Mouse (Mus musculus) heart, postnatal 14 days (tissue): ENCODE results near the gene Aldh4a1. TPM values are rescaled to one million over a fixed set of nuclear protein-coding genes. Genes with fewer than 3 reads are reported as not detected.
A peak's percentile ranks its signal among the peaks of the same experiment; 100 is the strongest.

Source experiments
- DNase-seq, 2 experiments: peaks; one replicate each; pipeline ENCODE4 v3.0.0; 2021 to 2022
- intact Hi-C: fragments of 180-260 bp; cut with DNase I; formaldehyde crosslinking; loops from one replicate; pipeline ENCODE4 v1.15.1; 2025
- total RNA-seq, 2 experiments: library from RNA; stranded (reverse); gene quantifications; 2 replicates each; pipeline ENCODE4 v1.2.3; 2021

The Aldh4a1 gene
- total RNA-seq, 2 experiments from 2014 or later = 28.4 to 31.5 TPM

DNA sequence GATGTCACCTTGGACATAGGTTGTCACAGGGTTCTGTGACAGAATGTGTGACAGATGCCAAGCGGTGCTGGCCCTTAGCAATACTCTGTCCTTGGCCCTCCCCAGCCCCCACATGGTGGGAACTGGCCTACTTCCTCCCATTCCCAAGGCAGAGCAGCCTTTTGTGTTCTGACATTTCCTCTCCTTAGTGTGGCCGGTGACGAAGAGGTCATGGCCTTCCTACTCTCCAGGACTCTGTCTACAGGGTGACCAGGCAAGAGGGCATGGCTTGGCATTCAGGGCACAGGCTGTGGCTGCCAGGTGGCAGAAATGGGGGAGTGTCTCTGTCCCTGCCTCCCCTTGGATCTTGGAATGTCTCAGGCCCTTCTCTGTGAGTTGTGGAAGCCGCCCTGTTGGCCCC, 35.3 kb upstream of the Aldh4a1 start:
- intact Hi-C loops = no loop called here
- DNase-seq = peak in 1 of 2 experiments; percentile 40

DNA sequence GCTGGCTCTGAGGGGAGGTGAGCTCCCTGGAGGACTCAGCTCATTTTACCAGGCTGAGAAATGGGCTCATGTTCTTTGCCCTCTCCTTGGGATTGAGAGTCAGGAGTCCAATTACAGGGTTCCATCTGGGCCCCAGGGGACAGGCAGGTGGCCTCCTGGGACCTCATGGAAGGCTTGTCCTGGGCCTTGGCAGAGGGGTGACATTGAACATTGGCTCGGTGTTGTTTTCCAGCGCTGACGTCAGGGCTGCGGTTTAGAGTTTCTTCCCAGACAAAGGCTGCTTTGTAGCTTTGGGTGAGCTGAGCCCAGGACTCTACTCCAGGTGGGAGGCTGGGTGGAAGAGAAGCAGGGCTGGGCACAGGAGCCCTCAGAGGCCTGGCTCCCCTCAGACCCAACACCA, 34.9 kb upstream of the Aldh4a1 start:
- DNase-seq = no peak
- intact Hi-C loops = no loop called here

DNA sequence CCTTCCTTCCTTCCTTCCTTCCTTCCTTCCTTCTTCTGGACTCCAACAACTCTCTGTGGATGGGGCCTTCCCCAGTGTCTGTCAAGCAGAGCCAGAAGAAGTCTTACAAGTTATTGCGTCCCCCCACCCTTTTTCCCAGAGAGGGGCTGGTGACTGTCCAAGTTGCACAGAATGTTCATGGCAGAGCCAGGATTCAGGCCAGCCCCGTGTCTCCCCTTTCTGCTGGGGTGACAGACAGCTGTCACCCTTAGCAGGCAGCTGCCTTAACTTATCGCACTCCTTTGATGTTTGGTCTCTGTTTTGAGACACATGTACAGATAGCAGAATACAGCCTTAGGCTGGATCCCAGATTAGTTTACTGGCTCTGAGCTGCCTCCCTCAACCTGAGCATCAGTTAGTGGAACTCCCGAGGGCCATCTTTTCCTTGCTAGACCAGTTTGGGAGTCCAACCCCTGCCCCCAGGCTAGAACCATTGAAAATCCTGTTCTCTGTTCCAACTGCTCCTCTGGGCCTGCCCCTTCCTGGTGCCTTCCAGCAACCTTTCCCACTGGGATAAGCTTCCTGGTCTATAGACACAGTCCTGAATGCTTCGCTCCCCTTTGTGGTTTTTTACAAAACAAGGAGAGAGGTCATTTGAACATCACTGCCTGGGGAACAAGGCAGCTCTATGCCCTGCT, 33.2 kb upstream of the Aldh4a1 start:
- intact Hi-C loops = no loop called here

DNA sequence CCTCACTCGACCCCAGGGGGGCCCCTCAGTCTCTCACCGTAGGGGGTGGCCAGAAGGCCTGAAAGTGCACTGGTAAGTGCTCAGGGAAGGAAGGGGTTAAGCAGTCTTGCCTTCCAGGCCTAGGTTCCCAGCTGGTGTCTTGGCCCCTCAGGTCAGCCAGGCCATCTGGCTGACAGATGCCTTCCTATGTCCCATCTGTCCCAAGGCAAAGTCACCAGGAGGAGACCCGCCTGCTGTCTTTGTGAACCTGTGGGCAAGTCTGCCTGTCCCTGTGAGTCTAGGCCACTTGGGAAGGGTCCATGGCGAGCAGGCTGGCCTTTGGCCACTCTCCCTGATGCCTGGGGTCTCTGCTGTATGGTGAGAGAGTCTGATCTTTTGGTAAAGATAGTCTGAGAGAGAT, 32.2 kb upstream of the Aldh4a1 start:
- intact Hi-C loops = no loop called here
- no peak for DNase-seq

More for the DNA sequence above, 33.2 kb upstream of the Aldh4a1 start:
- DNase-seq = no peak

DNA sequence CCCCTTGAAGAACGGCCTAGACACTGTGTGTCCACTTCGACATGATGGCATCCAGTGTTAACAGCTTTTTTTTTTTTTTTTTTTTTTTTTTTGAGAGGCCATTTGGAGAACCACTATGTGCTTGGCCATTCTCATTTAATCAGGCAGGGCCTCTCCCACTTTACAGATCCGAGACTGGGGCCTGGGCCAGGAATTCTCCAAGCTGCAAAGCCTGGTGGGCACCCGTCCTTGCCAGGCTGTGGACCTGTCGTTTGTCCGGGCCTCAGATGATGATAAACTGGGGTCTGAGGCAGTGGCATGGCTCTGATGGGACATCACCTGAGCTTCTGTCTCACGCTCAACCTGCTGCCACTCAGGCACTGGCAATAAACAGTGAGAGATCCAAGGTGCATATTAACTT, 29.8 kb upstream of the Aldh4a1 start:
- DNase-seq = no peak
- intact Hi-C loops = no loop called here

DNA sequence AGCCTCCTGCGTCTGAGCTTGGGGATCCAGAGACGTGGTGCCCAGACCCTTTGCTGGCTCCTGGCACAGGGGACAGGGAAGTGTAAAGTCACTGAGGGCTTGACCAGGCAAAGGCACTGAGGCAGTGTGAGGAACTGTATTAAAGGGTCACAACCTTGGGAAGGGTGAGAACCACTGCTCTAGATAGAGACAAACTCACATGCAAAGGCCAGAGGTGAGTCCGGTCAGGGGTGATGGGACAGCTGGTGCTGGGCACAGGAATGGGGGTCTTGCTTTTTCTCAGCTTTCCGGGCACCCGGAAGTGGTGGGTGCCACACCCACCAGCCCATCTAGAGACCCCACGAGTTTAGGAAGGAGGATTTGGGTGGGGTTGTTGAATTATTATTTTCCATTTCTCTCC, 29.3 kb upstream of the Aldh4a1 start:
- intact Hi-C loops = no loop called here
- no peak for DNase-seq

DNA sequence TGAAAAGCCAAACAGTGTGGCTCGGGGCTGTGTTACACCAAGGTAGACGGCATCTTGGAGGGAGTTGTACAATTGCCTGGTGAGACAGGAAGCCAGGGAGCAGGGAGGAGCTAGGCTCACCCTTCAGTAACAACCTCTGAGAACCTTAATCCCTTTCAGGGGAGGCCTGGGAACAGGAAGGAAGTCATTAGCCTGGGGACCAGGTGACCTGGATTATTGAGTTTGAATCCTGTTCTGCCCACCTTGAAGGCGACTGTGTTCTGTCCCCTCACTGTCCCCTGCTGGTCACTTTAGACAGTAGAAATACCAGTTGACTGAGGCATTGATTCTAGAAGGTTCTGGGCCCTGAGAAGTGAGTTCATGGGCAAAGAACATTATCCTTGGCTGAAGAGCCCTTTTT, 28.6 kb upstream of the Aldh4a1 start:
- intact Hi-C loops = loop anchor here (2.0 kb wide), 1 partner anchor 17 kb away; no protein-coding TSS in a partner anchor
- no peak for DNase-seq

DNA sequence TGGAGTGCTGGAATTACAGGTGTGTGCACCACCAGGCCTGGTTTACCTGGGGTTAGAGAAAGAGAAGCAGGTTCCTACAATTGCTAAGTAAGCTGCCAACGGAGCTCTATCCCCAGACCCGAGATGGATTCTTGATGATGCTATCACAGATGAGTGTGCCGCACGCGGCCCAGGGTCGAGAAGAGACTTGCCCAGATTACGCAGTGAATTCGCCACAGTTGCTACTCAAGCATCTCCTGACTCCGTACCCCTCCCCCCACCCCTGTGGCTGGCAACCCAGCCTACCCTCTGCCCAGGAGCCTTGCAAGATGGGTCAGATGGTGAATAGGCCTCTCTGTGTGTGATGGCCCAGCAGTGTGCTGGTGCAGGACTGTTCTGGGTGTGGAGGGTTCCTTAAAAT, 26.0 kb upstream of the Aldh4a1 start:
- intact Hi-C loops = no loop called here
- DNase-seq = no peak

DNA sequence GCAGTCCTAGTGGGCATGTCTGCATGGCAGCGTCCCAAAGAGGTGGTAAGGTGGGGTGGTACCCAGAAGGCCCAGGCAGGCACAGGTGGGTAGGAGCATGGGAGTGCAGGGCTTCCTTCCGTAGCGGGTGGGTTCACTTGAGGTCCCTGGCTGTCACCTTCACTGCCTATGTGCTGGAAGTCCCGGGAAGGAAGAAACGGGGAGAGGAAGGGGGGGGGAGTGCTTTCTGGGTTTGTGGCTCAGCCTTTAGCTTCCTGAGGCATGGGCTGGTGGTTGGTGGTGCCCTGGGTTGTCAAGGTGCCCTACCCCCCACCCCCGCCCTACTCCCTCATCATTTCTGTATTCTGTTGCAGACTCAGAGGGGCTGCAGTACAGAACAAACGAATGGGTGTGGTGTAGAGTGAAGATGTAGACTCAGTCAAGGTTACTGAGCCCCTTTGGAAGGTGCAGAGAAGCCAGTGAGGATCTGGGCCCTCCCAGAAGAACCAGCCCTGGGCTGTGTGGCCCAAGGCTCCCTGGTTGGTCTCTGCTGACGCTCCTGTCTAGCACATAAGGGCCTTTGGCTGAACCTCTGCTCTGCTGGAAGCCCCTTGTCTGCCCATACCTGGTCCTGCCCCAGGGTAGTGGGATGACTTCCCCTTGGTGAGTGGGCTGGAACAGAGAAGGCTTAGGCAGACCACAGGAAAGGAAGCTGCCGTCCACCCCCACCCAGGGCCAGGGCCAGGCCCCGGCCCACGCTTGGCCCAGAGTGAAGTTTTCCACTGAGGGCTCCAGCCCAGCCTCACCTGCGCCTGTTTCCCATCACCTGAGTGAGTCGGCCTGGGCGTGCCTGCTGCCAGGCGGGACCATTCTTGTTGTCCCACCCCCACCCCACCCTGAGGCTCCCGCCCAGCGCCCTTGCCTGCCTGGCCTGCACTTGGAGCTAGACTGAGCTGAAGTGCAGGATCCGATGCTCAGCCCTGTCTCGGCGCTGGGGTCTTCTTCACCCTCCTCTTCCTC, 25.1 kb upstream of the Aldh4a1 start:
- no peak for DNase-seq
- intact Hi-C loops = no loop called here

DNA sequence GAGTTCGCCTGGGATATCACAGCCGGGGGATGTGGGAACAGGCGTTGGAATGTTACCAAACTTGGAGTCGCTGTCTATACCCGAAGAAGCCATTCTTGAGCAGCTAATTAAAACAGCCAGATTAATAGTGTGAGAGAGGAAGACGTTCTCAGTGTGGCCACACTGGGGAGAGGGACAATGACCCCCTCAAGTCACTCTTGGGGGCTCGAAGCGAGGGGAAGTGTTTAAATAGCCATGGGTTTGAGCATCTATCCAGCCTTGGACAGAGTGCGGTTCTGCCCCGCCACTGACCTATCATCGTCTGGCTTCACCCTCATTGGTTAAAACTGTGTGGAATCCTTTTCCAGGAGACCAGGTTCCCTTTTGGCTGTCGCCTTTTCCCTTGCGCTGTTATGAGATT, 24.3 kb upstream of the Aldh4a1 start:
- intact Hi-C loops = no loop called here
- no peak for DNase-seq

DNA sequence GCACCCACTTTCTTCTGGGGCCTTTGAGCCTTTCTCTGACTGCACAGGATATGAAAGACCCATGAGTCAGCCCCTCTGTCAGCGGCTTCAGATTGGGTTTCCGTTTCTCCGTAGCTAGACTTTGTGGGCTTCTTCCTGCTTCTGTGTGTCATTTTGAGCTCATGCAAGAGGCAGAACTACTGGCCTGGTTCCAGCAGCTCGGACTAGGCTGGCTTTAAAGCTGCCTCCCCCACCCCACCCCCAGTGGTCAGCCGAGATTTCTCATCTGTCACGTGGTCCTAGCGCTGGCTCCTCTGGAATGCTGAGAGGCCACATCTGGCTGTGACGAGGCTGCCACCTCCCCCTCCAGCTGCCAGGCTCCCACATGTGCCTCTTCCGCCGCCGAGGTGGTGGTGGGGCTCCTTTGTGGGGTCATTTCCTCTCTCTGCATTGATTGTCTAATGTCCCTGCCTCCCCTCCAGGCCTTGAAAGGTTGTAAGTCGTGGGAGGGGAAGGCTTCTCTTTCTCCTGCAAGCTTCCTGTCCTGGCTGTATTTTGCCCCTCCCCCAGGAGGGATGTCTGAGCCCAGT, 23.6 kb upstream of the Aldh4a1 start:
- intact Hi-C loops = no loop called here
- DNase-seq = peak; percentile 88 to 92

DNA sequence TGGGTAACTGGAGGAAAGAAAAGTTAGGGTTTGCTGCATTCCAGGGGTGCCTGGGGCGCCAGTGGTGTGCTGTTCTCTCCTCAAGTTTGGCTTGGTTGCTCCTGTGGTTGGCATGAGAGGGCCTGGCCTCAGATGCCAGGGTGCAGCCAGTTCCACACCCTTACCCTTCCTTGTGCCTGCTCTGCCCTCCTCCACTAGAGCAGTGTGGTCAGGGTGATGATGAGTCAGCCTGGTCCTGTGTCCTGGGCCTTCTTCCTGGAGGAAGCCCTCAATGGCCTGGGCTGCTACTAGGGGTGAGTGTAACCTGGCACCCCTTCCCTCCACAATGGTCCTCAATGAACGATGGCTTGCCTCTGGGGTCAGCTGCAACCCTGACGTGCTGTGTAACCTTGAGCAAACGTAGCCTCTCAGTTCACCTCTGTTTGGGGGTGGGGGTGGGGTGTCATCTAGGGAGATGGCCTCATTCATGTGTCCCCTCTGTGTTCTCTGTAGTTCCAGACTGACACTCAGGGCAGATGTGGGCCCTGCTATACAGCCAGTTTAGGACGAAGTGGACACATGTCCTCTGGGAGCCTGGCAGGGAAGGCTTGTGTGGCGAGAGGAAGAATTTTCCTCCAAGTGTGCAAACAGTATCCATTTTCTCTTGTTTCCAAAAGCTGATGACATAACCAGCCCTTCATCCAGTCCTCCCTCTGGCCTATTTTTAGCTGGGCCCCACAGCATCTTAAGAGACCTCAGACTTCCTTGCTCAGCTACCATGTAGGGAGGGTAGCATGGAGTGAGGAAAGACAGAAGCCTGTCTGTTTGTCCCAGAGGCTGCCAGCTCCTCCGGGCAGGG, 20.9 kb upstream of the Aldh4a1 start:
- DNase-seq = no peak
- intact Hi-C loops = no loop called here

DNA sequence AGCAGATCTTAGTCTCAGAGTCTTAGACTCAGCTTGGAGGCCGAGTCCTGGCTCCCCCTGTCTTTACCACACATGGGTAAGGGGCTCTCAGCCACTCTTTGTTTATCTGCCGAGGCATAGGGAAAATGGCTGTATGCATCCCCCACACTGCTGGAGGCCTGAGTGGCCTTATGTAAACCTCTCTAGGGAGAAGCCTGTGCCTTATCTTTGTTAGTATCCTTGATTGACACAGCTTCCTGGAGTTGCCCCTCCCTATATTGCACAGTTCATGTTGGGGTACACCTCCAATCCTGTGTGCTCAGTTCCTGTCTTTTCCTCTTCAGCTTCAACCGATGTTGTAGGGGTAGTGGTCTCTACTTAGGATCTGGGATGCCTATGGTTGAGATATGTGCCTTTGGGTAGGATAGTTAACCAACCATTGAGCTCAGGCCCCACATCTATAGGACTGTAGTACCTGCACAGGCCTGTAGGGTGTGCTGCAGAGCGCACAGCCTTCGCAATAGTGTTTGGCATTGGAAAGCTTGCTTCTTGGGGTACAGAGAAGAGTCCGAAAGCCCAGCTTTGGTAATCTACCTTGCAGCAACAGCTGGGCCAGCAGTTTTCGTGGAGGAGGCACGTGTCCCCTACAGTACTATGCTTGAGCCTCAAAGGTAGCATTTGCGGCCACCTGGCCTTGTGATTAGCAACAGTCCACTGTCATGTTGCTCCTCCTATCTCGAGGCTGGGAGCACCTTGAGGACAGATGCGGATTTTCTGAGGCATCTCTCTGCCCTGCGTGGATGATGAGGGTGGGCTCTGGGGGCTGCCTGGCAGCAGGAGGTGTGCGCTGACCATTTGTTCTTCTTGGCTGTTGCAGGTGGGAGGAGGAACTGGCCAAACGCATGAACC, 20.1 kb upstream of the Aldh4a1 start, which contains the start of gene Gm21969:
TSS of gene Gm21969 (plus strand) at position 830 of the 888 bp plus-strand sequence.
- peak; percentile 70 to 73 for DNase-seq

DNA sequence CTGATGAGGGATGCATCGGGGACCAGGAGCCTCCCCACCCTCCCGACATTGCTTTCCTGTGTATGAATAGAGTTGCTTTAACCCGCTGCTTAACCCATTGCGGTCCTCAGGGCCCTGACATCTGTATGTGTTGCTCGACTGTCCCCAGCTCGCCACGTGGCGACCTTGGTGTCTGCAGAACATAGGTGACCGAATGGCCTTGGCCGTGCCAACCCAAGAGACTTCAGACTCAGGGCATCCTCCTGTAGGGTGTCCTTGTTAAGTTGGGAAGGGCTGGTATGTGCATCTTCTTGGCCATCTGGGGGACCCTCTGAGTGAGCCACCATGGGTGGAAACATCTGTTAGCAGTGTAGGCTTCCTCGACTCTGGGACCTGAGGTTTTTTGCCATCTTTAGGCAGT, 17.4 kb upstream of the Aldh4a1 start:
- intact Hi-C loops = no loop called here
- no peak for DNase-seq

More for the DNA sequence above, 20.1 kb upstream of the Aldh4a1 start, which contains the start of gene Gm21969:
- intact Hi-C loops = no loop called here

DNA sequence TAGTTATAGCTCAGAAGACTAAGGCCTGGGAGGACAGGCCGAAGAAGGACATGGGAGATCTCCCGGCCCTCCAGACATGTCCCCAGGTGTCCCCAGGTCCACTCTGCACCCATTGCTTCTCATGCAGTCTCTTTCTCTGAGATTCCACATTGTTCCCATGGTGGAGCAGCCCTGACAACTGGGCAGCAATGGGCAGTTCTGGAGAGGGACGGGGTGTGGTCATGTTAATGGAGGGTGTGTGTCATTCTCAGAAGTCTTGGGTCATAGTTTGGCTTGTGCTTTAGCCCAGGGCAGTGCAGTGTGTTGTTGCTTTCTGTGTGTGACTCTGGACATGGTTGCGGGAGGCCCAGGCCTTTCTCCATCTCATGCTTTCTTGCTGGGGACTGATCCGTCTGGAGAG, 15.9 kb upstream of the Aldh4a1 start:
- no peak for DNase-seq
- intact Hi-C loops = no loop called here

DNA sequence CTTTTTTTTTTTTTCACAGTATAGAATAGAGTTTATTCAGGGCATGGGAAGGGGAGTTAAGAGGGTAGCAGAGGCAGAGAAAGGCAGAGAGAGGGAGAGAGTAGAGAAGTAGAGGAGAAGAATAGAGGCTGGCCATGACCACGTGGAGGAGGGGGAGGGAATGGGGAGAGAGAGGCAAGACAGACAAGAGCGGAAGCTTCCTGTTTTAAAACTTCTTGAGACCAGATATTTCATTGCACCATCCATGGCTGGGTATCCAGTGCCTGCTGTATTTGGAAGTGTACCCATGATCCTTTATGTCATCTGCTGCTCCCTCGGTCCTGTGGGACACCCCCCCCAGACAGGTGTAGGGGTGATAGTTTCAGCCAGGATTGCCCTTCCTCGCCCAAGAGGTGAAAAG, 13.7 kb upstream of the Aldh4a1 start:
- intact Hi-C loops = no loop called here
- no peak for DNase-seq

DNA sequence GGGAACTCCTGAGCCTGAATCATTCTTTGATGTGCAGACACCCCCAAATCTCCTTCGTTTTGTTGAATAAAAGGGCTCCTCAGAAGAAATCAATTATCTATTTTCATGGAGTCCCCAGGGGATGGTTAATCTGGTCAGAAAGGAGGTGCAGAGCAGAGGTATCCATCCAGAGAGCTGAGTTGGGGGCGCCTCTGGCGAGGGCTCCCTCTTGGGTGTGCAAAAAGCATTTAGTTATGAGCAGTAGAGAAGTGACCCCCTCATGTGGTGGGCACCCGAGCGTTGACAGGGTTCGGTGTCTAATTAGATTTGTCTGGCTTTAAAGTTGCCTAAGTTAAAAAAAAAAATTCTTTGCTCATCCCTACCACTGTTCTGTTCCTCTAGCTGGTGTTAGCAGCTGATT, 11.7 kb upstream of the Aldh4a1 start:
- DNase-seq = no peak
- intact Hi-C loops = loop anchor here (1.0 to 2.0 kb wide), 2 partner anchors 25 to 34 kb away; no protein-coding TSS in a partner anchor

DNA sequence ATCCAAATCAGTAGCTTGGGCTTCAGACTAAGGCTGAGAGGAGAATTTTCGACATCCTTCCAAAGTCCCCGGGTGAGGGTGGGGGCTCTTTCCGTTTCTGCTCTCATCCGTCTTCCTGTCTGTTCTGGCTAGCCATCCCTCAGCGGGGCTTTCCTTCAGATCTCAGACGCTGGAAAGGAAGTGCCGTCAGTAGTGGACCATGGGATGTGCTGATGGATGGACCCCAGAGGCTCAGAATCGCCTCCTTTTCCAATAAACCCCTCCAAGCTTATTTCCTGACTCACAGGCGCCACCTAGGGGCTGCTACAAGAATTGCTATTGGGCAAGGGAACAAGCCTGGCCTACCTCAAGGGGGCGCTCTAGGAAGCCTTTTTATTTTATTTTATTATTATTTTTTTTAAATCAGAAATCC, 11.1 kb upstream of the Aldh4a1 start:
- DNase-seq = peak; percentile 89 to 93
- intact Hi-C loops = loop anchor here (1.0 to 2.0 kb wide), 2 partner anchors 25 to 35 kb away; no protein-coding TSS in a partner anchor
